In the genomic region with DNA sequence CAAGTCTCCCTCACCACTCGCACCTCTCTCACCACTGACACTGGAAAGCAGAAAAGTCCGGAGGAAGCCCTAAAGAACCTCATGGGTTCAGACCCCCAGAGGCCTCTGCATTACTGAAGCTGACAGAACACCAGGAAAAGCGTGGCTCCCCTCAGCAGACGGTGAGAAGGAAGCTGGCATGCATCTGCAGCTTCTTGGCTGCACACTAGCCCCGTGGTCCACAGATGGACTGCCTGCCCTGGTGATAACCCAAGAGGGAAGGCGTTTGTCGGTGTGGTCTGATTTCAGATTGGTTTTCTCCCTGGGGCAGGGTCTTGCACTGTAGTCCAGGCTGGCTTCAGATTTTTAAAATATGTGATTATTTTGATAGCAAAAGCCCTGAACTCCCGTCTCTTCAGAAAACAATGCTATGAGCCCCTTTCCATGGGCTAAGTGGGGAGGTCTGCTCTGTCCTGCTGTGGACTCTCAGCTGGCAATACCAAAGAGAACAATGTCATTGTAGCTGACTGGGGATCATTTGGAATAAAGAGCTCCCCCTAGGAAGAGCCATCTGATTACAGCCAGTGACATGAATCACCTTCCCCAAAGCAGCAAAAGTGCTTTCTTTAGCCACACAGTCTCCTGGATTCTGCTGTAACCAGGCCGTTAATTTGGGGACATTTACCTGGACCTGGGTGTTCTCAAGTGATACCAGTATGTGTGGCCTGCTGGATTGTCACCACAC, we compare ENCODE assay signal across 17 mouse cellular contexts. TPM values are rescaled to one million over a fixed set of nuclear protein-coding genes. Genes with fewer than 3 reads are reported as not detected.
DNase-seq lines count a peak whose midpoint lies in the region; ATAC-seq and TF ChIP-seq lines count a peak whose summit lies in the region.
"Had no signal": no experiment of that assay in that cellular context is flagged by ENCODE, and none has a peak within 500 bp of the region (broad histone marks: within the 10 kb centered on the region; RNA-seq: fewer than 3 reads in every experiment).

No protein-coding gene starts in this region.

- peaks cover 40% of the 10 kb centered on the region for H3K4me1 ChIP-seq in forebrain, embryonic 12.5 days
- peaks cover 23% of the 10 kb centered on the region for H3K4me1 ChIP-seq in hindbrain, postnatal 0 days (ENCODE audit: insufficient read depth, low read length)

- ATAC-seq in forebrain, embryonic 12.5 days (ENCODE audit: low FRiP score): no peak
- peak; percentile 27; the same call in 1 of the 2 replicates for ATAC-seq in hindbrain, postnatal 0 days

- intact Hi-C loops in left cerebral cortex, postnatal 4 days (cut with DNase I): no loop called here
- intact Hi-C loops in left cerebral cortex, postnatal 36 days (cut with DNase I): no loop called here

- H3K36me3 ChIP-seq in forebrain, embryonic 12.5 days (replicated peaks): peaks cover 4% of the 10 kb centered on the region; the same call in 1 of the 2 replicates
- no peaks in the 10 kb centered on the region; the same call in 1 of the 2 replicates for H3K36me3 ChIP-seq in hindbrain, postnatal 0 days (ENCODE audit: insufficient read depth, low read length)

- no peaks in the 10 kb centered on the region for H3K9me3 ChIP-seq in forebrain, embryonic 12.5 days
- H3K9me3 ChIP-seq in hindbrain, postnatal 0 days (ENCODE audit: low read length): no peaks in the 10 kb centered on the region
- H3K9me3 ChIP-seq: embryonic facial prominence, embryonic 10.5 days; limb, embryonic 10.5 days; megakaryocyte, embryonic 14.5 days had no signal

- peak; percentile 40 for TF ChIP-seq CTCF in hindbrain, postnatal 0 days (IDR thresholded peaks at IDR 0.05; ENCODE audit: low read depth)

- H3K27ac ChIP-seq in forebrain, embryonic 12.5 days: 0 out of 2 replicates have a peak overlapping the region, but pooled peaks have one; percentile 47
- H3K27ac ChIP-seq in hindbrain, postnatal 0 days: peak overlapping the region; percentile 51; the same call in 1 of the 2 replicates
- H3K27ac ChIP-seq: embryonic facial prominence, embryonic 10.5 days; limb, embryonic 10.5 days had no signal

- no peaks in the 10 kb centered on the region for H3K27me3 ChIP-seq in forebrain, embryonic 12.5 days
- H3K27me3 ChIP-seq in hindbrain, postnatal 0 days (ENCODE audit: insufficient read depth, low read length): no peaks in the 10 kb centered on the region

- H3K4me2 ChIP-seq in forebrain, embryonic 12.5 days: no peak overlapping the region
- H3K4me2 ChIP-seq in hindbrain, postnatal 0 days (ENCODE audit: low read depth, low read length): no peak overlapping the region

- peak; percentile 43 to 52 for DNase-seq in cerebellum, postnatal 14 days
- DNase-seq in cerebellum, adult 9-10 months: no peak
- DNase-seq in left cerebral cortex, postnatal 4 days: peak; percentile 53
- no peak for DNase-seq in left cerebral cortex, postnatal 36 days (ENCODE audit: low spot score in 2 of 2)
- peak; percentile 33 for DNase-seq in hindbrain, postnatal 0 days (ENCODE audit: low spot score)
- DNase-seq in frontal cortex, postnatal 10 days (ENCODE audit: low spot score in 2 of 2): no peak
- no peak for DNase-seq in Muller cell, postnatal 12 days (ENCODE audit: inconsistent ontology term)
- DNase-seq: adrenal gland, postnatal 14 days; cerebellum, adult 11 months; heart, postnatal 10 days; kidney, adult 18-20 months; lung, adult 18-20 months; right cerebral cortex, adult 18-20 months had no signal

- no peak overlapping the region for H3K4me3 ChIP-seq in forebrain, embryonic 12.5 days (replicated peaks)
- no peak overlapping the region for H3K4me3 ChIP-seq in hindbrain, postnatal 0 days (ENCODE audit: low read length)
- H3K4me3 ChIP-seq: embryonic facial prominence, embryonic 10.5 days; limb, embryonic 10.5 days; megakaryocyte, embryonic 14.5 days had no signal

- 69% methylated on average over 9 of the region's 9 CpGs for WGBS in forebrain, embryonic 12.5 days
- 42% methylated on average over 9 of the region's 9 CpGs for WGBS in hindbrain, postnatal 0 days

- H3K9ac ChIP-seq in forebrain, embryonic 12.5 days: no peak overlapping the region
- H3K9ac ChIP-seq in hindbrain, postnatal 0 days (replicated peaks; ENCODE audit: low read length): 0 out of 2 replicates have a peak overlapping the region, but pooled peaks have one; percentile 9

RNA-seq across cellular contexts. Expression of a gene that starts 39.2 kb away (rescaled TPM):
- total RNA-seq in left cerebral cortex, postnatal 4 days (2021): 10 to 100 TPM; 58.2 to 59.7 TPM
- 10 to 100 TPM; 51.8 to 53.9 TPM for total RNA-seq in left cerebral cortex, postnatal 36 days (2021)
- polyA plus RNA-seq in forebrain, embryonic 12.5 days (2016; fragmentation: Nextera tagmentation; extraction: Ambion mirVana): 44.0 and 45.6 TPM in 2 replicates
- total RNA-seq in hindbrain, postnatal 0 days (2014; rRNA removed): 93.6 and 100 TPM in 2 replicates
- polyA plus RNA-seq in hindbrain, postnatal 0 days (2015; fragmentation: Nextera tagmentation; extraction: Ambion mirVana): 42.6 and 48.8 TPM in 2 replicates

Comparison
In these comparisons a context has a peak if more than half of its experiments do, and no peak if none do; other contexts are left out.
1. DNase-seq: peak in cerebellum, postnatal 14 days (2 of 2), left cerebral cortex, postnatal 4 days (single experiment) and hindbrain, postnatal 0 days (single experiment); none in cerebellum, adult 9-10 months (single experiment), left cerebral cortex, postnatal 36 days (0 of 2), frontal cortex, postnatal 10 days (0 of 2) and Muller cell, postnatal 12 days (single experiment).